Mouse (Mus musculus): ENCODE measurements around the gene Dicer1. TPM values are rescaled to one million over a fixed set of nuclear protein-coding genes. Genes with fewer than 3 reads are reported as not detected.
"Not testable (repeated sequence)": the region's sequence is repeated elsewhere in the genome, so short reads cannot be mapped to it uniquely, and the experiment has no call there.

Dicer1 gene
- total RNA-seq, 2 experiments from 2014 or later = 38.5 to 41.3 TPM

- intact Hi-C loops (cut with DNase I) = no loop called here
- DNase-seq (ENCODE audit: low spot score in 2 of 2) = no peak
These were observed 8.1 kb downstream of the Dicer1 start for GRCm38 (mm10) chr12:104743687-104744086.

GRCm38 (mm10) chr12:104742247-104742646 lies 9.5 kb downstream of the Dicer1 start:
- no peak for DNase-seq (ENCODE audit: low spot score in 2 of 2)
- intact Hi-C loops (cut with DNase I) = no loop called here

GRCm38 (mm10) chr12:104740841-104741787 lies 10.6 kb downstream of the Dicer1 start:
- DNase-seq (ENCODE audit: low spot score in 2 of 2) = no peak
- intact Hi-C loops (cut with DNase I) = no loop called here

- DNase-seq (ENCODE audit: low spot score in 2 of 2) = no peak
- intact Hi-C loops (cut with DNase I) = no loop called here
These were observed 12.8 kb downstream of the Dicer1 start for GRCm38 (mm10) chr12:104738931-104739330.

GRCm38 (mm10) chr12:104738446-104738845 lies 13.3 kb downstream of the Dicer1 start:
- no peak for DNase-seq (ENCODE audit: low spot score in 2 of 2)
- intact Hi-C loops (cut with DNase I) = no loop called here

- peak; percentile 48 to 80 for DNase-seq (ENCODE audit: low spot score in 2 of 2)
- intact Hi-C loops (cut with DNase I) = no loop called here
These were observed 14.1 kb downstream of the Dicer1 start for GRCm38 (mm10) chr12:104737666-104738065.

- intact Hi-C loops (cut with DNase I) = no loop called here
- no peak for DNase-seq (ENCODE audit: low spot score in 2 of 2)
These were observed 15.8 kb downstream of the Dicer1 start for GRCm38 (mm10) chr12:104735993-104736395.

- intact Hi-C loops (cut with DNase I) = no loop called here
- no peak for DNase-seq (ENCODE audit: low spot score in 2 of 2)
These were observed 18.6 kb downstream of the Dicer1 start for GRCm38 (mm10) chr12:104733165-104733564.

- intact Hi-C loops (cut with DNase I) = no loop called here
These were observed 20.0 kb downstream of the Dicer1 start for GRCm38 (mm10) chr12:104731782-104732181.

GRCm38 (mm10) chr12:104726436-104726835 lies 25.3 kb downstream of the Dicer1 start:
- intact Hi-C loops (cut with DNase I); DNase-seq (ENCODE audit: low spot score in 2 of 2): not testable (repeated sequence)

More at GRCm38 (mm10) chr12:104731782-104732181, 20.0 kb downstream of the Dicer1 start:
- no peak for DNase-seq (ENCODE audit: low spot score in 2 of 2)

- intact Hi-C loops (cut with DNase I) = no loop called here
- DNase-seq (ENCODE audit: low spot score in 2 of 2) = no peak
These were observed 29.7 kb downstream of the Dicer1 start for GRCm38 (mm10) chr12:104722056-104722455.

- no peak for DNase-seq (ENCODE audit: low spot score in 2 of 2)
- intact Hi-C loops (cut with DNase I) = no loop called here
These were observed 30.7 kb downstream of the Dicer1 start for GRCm38 (mm10) chr12:104721011-104721410.

GRCm38 (mm10) chr12:104718956-104719355 lies 32.8 kb downstream of the Dicer1 start:
- intact Hi-C loops (cut with DNase I) = no loop called here
- no peak for DNase-seq (ENCODE audit: low spot score in 2 of 2)

- intact Hi-C loops (cut with DNase I) = no loop called here
- DNase-seq (ENCODE audit: low spot score in 2 of 2) = no peak
These were observed 35.3 kb downstream of the Dicer1 start for GRCm38 (mm10) chr12:104716409-104716808.

GRCm38 (mm10) chr12:104715453-104715852 lies 36.3 kb downstream of the Dicer1 start:
- intact Hi-C loops (cut with DNase I) = no loop called here
- DNase-seq (ENCODE audit: low spot score in 2 of 2) = no peak

GRCm38 (mm10) chr12:104700266-104700665 lies 51.5 kb downstream of the Dicer1 start:
- no peak for DNase-seq (ENCODE audit: low spot score in 2 of 2)
- intact Hi-C loops (cut with DNase I) = no loop called here

GRCm38 (mm10) chr12:104699753-104700152 lies 52.0 kb downstream of the Dicer1 start:
- DNase-seq (ENCODE audit: low spot score in 2 of 2) = peak; percentile 36 to 51
- intact Hi-C loops (cut with DNase I) = loop anchor here (1.0 kb wide), 1 partner anchor 259 kb away; no protein-coding TSS in a partner anchor

- intact Hi-C loops (cut with DNase I) = no loop called here
- no peak for DNase-seq (ENCODE audit: low spot score in 2 of 2)
These were observed 56.2 kb downstream of the Dicer1 start for GRCm38 (mm10) chr12:104695514-104695913.

GRCm38 (mm10) chr12:104692864-104693263 lies 58.9 kb downstream of the Dicer1 start:
- peak in 1 of 2 experiments; percentile 28 for DNase-seq (ENCODE audit: low spot score in 2 of 2)
- intact Hi-C loops (cut with DNase I) = no loop called here

- intact Hi-C loops (cut with DNase I) = no loop called here
These were observed 61.3 kb downstream of the Dicer1 start for GRCm38 (mm10) chr12:104690412-104690811.

GRCm38 (mm10) chr12:104688870-104689269 lies 62.9 kb downstream of the Dicer1 start:
- intact Hi-C loops (cut with DNase I) = no loop called here
- no peak for DNase-seq (ENCODE audit: low spot score in 2 of 2)

More at GRCm38 (mm10) chr12:104690412-104690811, 61.3 kb downstream of the Dicer1 start:
- no peak for DNase-seq (ENCODE audit: low spot score in 2 of 2)
